ENCODE assay signal across 16 mouse cellular contexts in the genomic region with DNA sequence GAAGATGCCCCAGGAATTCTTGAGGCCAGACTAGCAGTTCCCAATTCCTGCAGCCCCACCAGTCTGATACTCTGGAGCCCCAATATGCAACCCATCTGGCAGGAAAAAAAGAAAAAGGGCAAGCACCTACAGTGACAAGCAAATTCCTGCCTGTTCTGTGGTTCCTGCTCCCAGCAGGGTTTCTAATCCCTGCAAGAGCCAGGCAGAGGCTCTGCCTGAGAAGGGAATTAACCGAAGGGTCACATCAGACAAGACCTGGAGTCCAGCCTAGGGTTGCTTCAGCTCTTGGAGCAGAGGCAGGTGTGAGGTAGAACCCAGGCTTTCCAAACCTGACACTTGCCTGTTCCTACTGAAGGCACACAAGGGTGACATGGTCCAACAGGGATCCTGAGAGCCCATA. TPM values are rescaled to one million over a fixed set of nuclear protein-coding genes. Genes with fewer than 3 reads are reported as not detected.
DNase-seq lines count a peak whose midpoint lies in the region; ATAC-seq and TF ChIP-seq lines count a peak whose summit lies in the region.
"Had no signal": no experiment of that assay in that cellular context is flagged by ENCODE, and none has a peak within 500 bp of the region (broad histone marks: within the 10 kb centered on the region; RNA-seq: fewer than 3 reads in every experiment).

No protein-coding gene starts in this region.

- no peaks in the 10 kb centered on the region for H3K36me3 ChIP-seq in heart, embryonic 12.5 days
- no peaks in the 10 kb centered on the region for H3K36me3 ChIP-seq in heart, embryonic 11.5 days (ENCODE audit: control insufficient read depth, insufficient read depth, low read length)
- H3K36me3 ChIP-seq in intestine, embryonic 15.5 days: no peaks in the 10 kb centered on the region
- H3K36me3 ChIP-seq in intestine, postnatal 0 days (ENCODE audit: control insufficient read depth, insufficient read depth): no peaks in the 10 kb centered on the region
- H3K36me3 ChIP-seq in neural tube, embryonic 14.5 days (ENCODE audit: control insufficient read depth, insufficient read depth, low read length): no peaks in the 10 kb centered on the region
- H3K36me3 ChIP-seq in limb, embryonic 13.5 days: no peaks in the 10 kb centered on the region
- H3K36me3 ChIP-seq: liver, embryonic 13.5 days had no signal

- H3K4me1 ChIP-seq in heart, embryonic 12.5 days (replicated peaks): peaks cover 12% of the 10 kb centered on the region
- H3K4me1 ChIP-seq in heart, embryonic 11.5 days (ENCODE audit: control insufficient read depth, insufficient read depth, low read length): no peaks in the 10 kb centered on the region; the same call in 1 of the 2 replicates
- H3K4me1 ChIP-seq in intestine, embryonic 15.5 days (replicated peaks): 0 out of 2 replicates have a peak, but pooled peaks cover 3% of the 10 kb centered on the region
- 0 out of 2 replicates have a peak, but pooled peaks cover 5% of the 10 kb centered on the region for H3K4me1 ChIP-seq in intestine, postnatal 0 days (replicated peaks; ENCODE audit: control insufficient read depth, insufficient read depth, low read length)
- H3K4me1 ChIP-seq in neural tube, embryonic 14.5 days (ENCODE audit: control insufficient read depth, insufficient read depth, low read length): peaks cover 10% of the 10 kb centered on the region; the same call in 1 of the 2 replicates
- peaks cover 62% of the 10 kb centered on the region for H3K4me1 ChIP-seq in limb, embryonic 13.5 days
- H3K4me1 ChIP-seq: liver, embryonic 13.5 days had no signal

- ATAC-seq in heart, embryonic 12.5 days (ENCODE audit: insufficient number of reproducible peaks, low FRiP score): no peak
- ATAC-seq in heart, embryonic 11.5 days (replicated peaks; ENCODE audit: insufficient number of reproducible peaks, low FRiP score, low TSS enrichment): no peak
- ATAC-seq in intestine, embryonic 15.5 days: no peak
- ATAC-seq in intestine, postnatal 0 days: no peak
- ATAC-seq in neural tube, embryonic 14.5 days (ENCODE audit: low read depth): no peak
- no peak for ATAC-seq in limb, embryonic 13.5 days (ENCODE audit: low FRiP score, low read depth)

- H3K27ac ChIP-seq in heart, embryonic 12.5 days (ENCODE audit: poor library complexity, severe bottlenecking): no peak overlapping the region
- H3K27ac ChIP-seq in heart, embryonic 11.5 days (ENCODE audit: low read depth, low read length): no peak overlapping the region
- 0 out of 2 replicates have a peak overlapping the region, but pooled peaks have one; percentile 4 for H3K27ac ChIP-seq in intestine, embryonic 15.5 days
- no peak overlapping the region for H3K27ac ChIP-seq in intestine, postnatal 0 days (ENCODE audit: low read depth, low read length)
- H3K27ac ChIP-seq in neural tube, embryonic 14.5 days (ENCODE audit: low read depth, low read length): no peak overlapping the region
- H3K27ac ChIP-seq in limb, embryonic 13.5 days: peak overlapping the region; percentile 44
- H3K27ac ChIP-seq: liver, embryonic 13.5 days had no signal

- no peaks in the 10 kb centered on the region for H3K9me3 ChIP-seq in heart, embryonic 12.5 days (replicated peaks)
- no peaks in the 10 kb centered on the region for H3K9me3 ChIP-seq in heart, embryonic 11.5 days (replicated peaks; ENCODE audit: control insufficient read depth, low read length)
- H3K9me3 ChIP-seq in intestine, embryonic 15.5 days: no peaks in the 10 kb centered on the region
- H3K9me3 ChIP-seq in intestine, postnatal 0 days (ENCODE audit: control insufficient read depth): no peaks in the 10 kb centered on the region
- H3K9me3 ChIP-seq in neural tube, embryonic 14.5 days (ENCODE audit: control insufficient read depth, low read length): no peaks in the 10 kb centered on the region
- no peaks in the 10 kb centered on the region for H3K9me3 ChIP-seq in limb, embryonic 13.5 days
- H3K9me3 ChIP-seq: liver, embryonic 13.5 days had no signal

- H3K27me3 ChIP-seq in heart, embryonic 12.5 days (replicated peaks): peaks cover 12% of the 10 kb centered on the region; the same call in 1 of the 2 replicates
- no peaks in the 10 kb centered on the region for H3K27me3 ChIP-seq in heart, embryonic 11.5 days (ENCODE audit: control insufficient read depth, insufficient read depth, low read length)
- H3K27me3 ChIP-seq in intestine, embryonic 15.5 days (replicated peaks): no peaks in the 10 kb centered on the region
- H3K27me3 ChIP-seq in intestine, postnatal 0 days (replicated peaks; ENCODE audit: control insufficient read depth, insufficient read depth, low read length): no peaks in the 10 kb centered on the region
- H3K27me3 ChIP-seq in neural tube, embryonic 14.5 days (ENCODE audit: control insufficient read depth, insufficient read depth, low read length): no peaks in the 10 kb centered on the region
- no peaks in the 10 kb centered on the region for H3K27me3 ChIP-seq in limb, embryonic 13.5 days
- H3K27me3 ChIP-seq: CH12.LX; liver, embryonic 13.5 days had no signal

- H3K4me3 ChIP-seq in heart, embryonic 12.5 days: no peak overlapping the region
- no peak overlapping the region for H3K4me3 ChIP-seq in heart, embryonic 11.5 days (ENCODE audit: low read depth, low read length)
- no peak overlapping the region for H3K4me3 ChIP-seq in intestine, embryonic 15.5 days (replicated peaks)
- no peak overlapping the region for H3K4me3 ChIP-seq in intestine, postnatal 0 days (ENCODE audit: low read depth, low read length)
- no peak overlapping the region for H3K4me3 ChIP-seq in neural tube, embryonic 14.5 days (ENCODE audit: low read depth, low read length)
- H3K4me3 ChIP-seq in limb, embryonic 13.5 days: no peak overlapping the region
- H3K4me3 ChIP-seq: erythroblast, embryonic 14.5 days; liver, embryonic 13.5 days; myocyte had no signal

- DNase-seq in neural tube, embryonic 10.5 days (ENCODE audit: extremely low spot score, low spot score): no peak
- no peak for DNase-seq in retina, postnatal 1 day
- DNase-seq: adrenal gland, adult 8-10 months; gastrocnemius, postnatal 10 days; liver, embryonic 13.5 days had no signal

- TF ChIP-seq CTCF in intestine, postnatal 0 days (IDR thresholded peaks at IDR 0.05; ENCODE audit: low read depth): no peak

- WGBS in heart, embryonic 12.5 days: 46% methylated on average over 1 of the region's 1 CpGs
- 52% methylated on average over 1 of the region's 1 CpGs for WGBS in heart, embryonic 11.5 days (ENCODE audit: insufficient replicate concordance)
- 68% methylated on average over 1 of the region's 1 CpGs for WGBS in intestine, embryonic 15.5 days
- WGBS in intestine, postnatal 0 days: 74% methylated on average over 1 of the region's 1 CpGs
- WGBS in neural tube, embryonic 14.5 days: 67% methylated on average over 1 of the region's 1 CpGs
- 28% methylated on average over 1 of the region's 1 CpGs for WGBS in limb, embryonic 13.5 days

- H3K4me2 ChIP-seq in heart, embryonic 12.5 days: peak overlapping the region; percentile 66; the same call in 1 of the 2 replicates
- no peak overlapping the region for H3K4me2 ChIP-seq in heart, embryonic 11.5 days
- peak overlapping the region; percentile 50; the same call in 1 of the 2 replicates for H3K4me2 ChIP-seq in intestine, embryonic 15.5 days (replicated peaks)
- H3K4me2 ChIP-seq in intestine, postnatal 0 days (replicated peaks; ENCODE audit: low read depth): no peak overlapping the region
- H3K4me2 ChIP-seq in neural tube, embryonic 14.5 days (ENCODE audit: low read depth, low read length): 0 out of 2 replicates have a peak overlapping the region, but pooled peaks have one; percentile 33
- H3K4me2 ChIP-seq in limb, embryonic 13.5 days (replicated peaks): peak overlapping the region; percentile 54; the same call in 1 of the 2 replicates

- H3K9ac ChIP-seq in heart, embryonic 12.5 days: no peak overlapping the region
- H3K9ac ChIP-seq in heart, embryonic 11.5 days (ENCODE audit: low read depth, low read length): no peak overlapping the region
- H3K9ac ChIP-seq in intestine, embryonic 15.5 days: no peak overlapping the region
- no peak overlapping the region for H3K9ac ChIP-seq in intestine, postnatal 0 days (ENCODE audit: low read depth, low read length)
- H3K9ac ChIP-seq in neural tube, embryonic 14.5 days (replicated peaks; ENCODE audit: low read depth, low read length): no peak overlapping the region
- H3K9ac ChIP-seq in limb, embryonic 13.5 days: 0 out of 2 replicates have a peak overlapping the region, but pooled peaks have one; percentile 0
- H3K9ac ChIP-seq: liver, embryonic 13.5 days had no signal

RNA-seq across cellular contexts. Expression of gene Kank4, which starts 26.6 kb away (rescaled TPM):
- 0.42 and 0.49 TPM in 2 replicates for polyA plus RNA-seq in heart, embryonic 12.5 days (2016; fragmentation: Nextera tagmentation; extraction: Ambion mirVana)
- 0.72 and 1.1 TPM in 2 replicates for polyA plus RNA-seq in heart, embryonic 11.5 days (2014; fragmentation: Nextera tagmentation; extraction: Ambion mirVana)
- polyA plus RNA-seq in intestine, embryonic 15.5 days (2015; fragmentation: Nextera tagmentation; extraction: Ambion mirVana): 1.3 and 1.4 TPM in 2 replicates
- 0.31 and 0.34 TPM in 2 replicates for polyA plus RNA-seq in intestine, postnatal 0 days (2015; fragmentation: Nextera tagmentation; extraction: Ambion mirVana)
- 0.92 and 1.2 TPM in 2 replicates for polyA plus RNA-seq in neural tube, embryonic 14.5 days (2014; fragmentation: Nextera tagmentation; extraction: Ambion mirVana)
- polyA plus RNA-seq in limb, embryonic 13.5 days (2015; fragmentation: Nextera tagmentation; extraction: Ambion mirVana): 2.8 and 3.0 TPM in 2 replicates
- polyA plus RNA-seq: erythroblast, embryonic 14.5 days had no signal

RNA-seq across cellular contexts. Expression of gene I0C0044D17Rik, which starts 32.9 kb away (rescaled TPM):
- not detected in 2 replicates for polyA plus RNA-seq in heart, embryonic 12.5 days (2016; fragmentation: Nextera tagmentation; extraction: Ambion mirVana)
- not detected in 2 replicates for polyA plus RNA-seq in heart, embryonic 11.5 days (2014; fragmentation: Nextera tagmentation; extraction: Ambion mirVana)
- polyA plus RNA-seq in intestine, embryonic 15.5 days (2015; fragmentation: Nextera tagmentation; extraction: Ambion mirVana): not detected in 2 replicates
- polyA plus RNA-seq in intestine, postnatal 0 days (2015; fragmentation: Nextera tagmentation; extraction: Ambion mirVana): not detected in 2 replicates
- not detected in 2 replicates for polyA plus RNA-seq in neural tube, embryonic 14.5 days (2014; fragmentation: Nextera tagmentation; extraction: Ambion mirVana)
- not detected in 2 replicates for polyA plus RNA-seq in limb, embryonic 13.5 days (2015; fragmentation: Nextera tagmentation; extraction: Ambion mirVana)
- polyA plus RNA-seq: erythroblast, embryonic 14.5 days; kidney, adult 2 months; liver, embryonic 13.5 days; myocyte; thymus, postnatal 0 days had no signal

Comparison
In these comparisons a context has a peak if more than half of its experiments do, and no peak if none do; other contexts are left out.
1. H3K27ac ChIP-seq: peak in intestine, embryonic 15.5 days (single experiment) and limb, embryonic 13.5 days (single experiment); none in heart, embryonic 12.5 days (single experiment), heart, embryonic 11.5 days (single experiment), intestine, postnatal 0 days (single experiment) and neural tube, embryonic 14.5 days (single experiment).
2. H3K4me2 ChIP-seq: peak in heart, embryonic 12.5 days (single experiment), intestine, embryonic 15.5 days (single experiment), neural tube, embryonic 14.5 days (single experiment) and limb, embryonic 13.5 days (single experiment); none in heart, embryonic 11.5 days (single experiment) and intestine, postnatal 0 days (single experiment).